Mouse (Mus musculus) neutrophil, adult 65 days (primary cell): ENCODE measurements around the gene Bhlhe41. TPM values are rescaled to one million over a fixed set of nuclear protein-coding genes. Genes with fewer than 3 reads are reported as not detected.

ENCODE experiments used
- total RNA-seq: library from RNA; stranded (reverse); gene quantifications from 2 replicates; pipeline ENCODE4 v1.2.4, GENCODE M21; 2023

Bhlhe41 gene
- 0.16 and 0.52 TPM in 2 replicates for total RNA-seq

GRCm38 (mm10) chr6:145865289-145865885 lies at the start of gene Bhlhe41:
Gene Bhlhe41 (minus strand): TSS chr6:145865558.

Other genes starting within 250 kb of the Bhlhe41 start
- not detected in 2 replicates for gene Tuba3b, start 249.8 kb downstream of the Bhlhe41 start, total RNA-seq
- gene Rassf8, start 118.8 kb downstream of the Bhlhe41 start, total RNA-seq = 7.9 and 8.1 TPM in 2 replicates
- not detected in 2 replicates for gene Sspn, start 66.1 kb upstream of the Bhlhe41 start, total RNA-seq